Mouse (Mus musculus) CH12.LX (cell line): ENCODE measurements around the gene BC035044. TPM values are rescaled to one million over a fixed set of nuclear protein-coding genes. Genes with fewer than 3 reads are reported as not detected.
A peak's percentile ranks its signal among the peaks of the same experiment; 100 is the strongest.

Source experiments
- DNase-seq: peaks from one replicate; pipeline ENCODE4 v3.0.0-alpha.2; 2013; ENCODE audit errors: extremely low read depth
- H3K27ac ChIP-seq: 2 replicates; pipeline ENCODE4 v1.5.1; 2012; ENCODE audit warnings: low read depth, mild to moderate bottlenecking, control low read depth, moderate library complexity; ENCODE audit not compliant: insufficient read depth
- H3K27me3 ChIP-seq: replicated peaks from 2 replicates; pipeline ENCODE3; 2012; ENCODE audit warnings: inconsistent platforms
- H3K36me3 ChIP-seq, 2 experiments: replicated peaks in 1 of 2; 2 replicates each; pipeline versions ENCODE3 to v1.6.1; 2012; ENCODE audit warnings: inconsistent platforms in 1 of 2, low read length in 1 of 2, mild to moderate bottlenecking in 1 of 2, mixed read lengths in 1 of 2, moderate library complexity in 1 of 2; ENCODE audit not compliant: control insufficient read depth in 1 of 2, insufficient read depth in 1 of 2
- H3K4me1 ChIP-seq, 2 experiments: 2 replicates each; pipeline ENCODE4 v1.6.1; 2012; ENCODE audit warnings: inconsistent platforms in 1 of 2, moderate library complexity in 1 of 2; ENCODE audit not compliant: insufficient read depth in 2 of 2, control insufficient read depth in 1 of 2
- H3K4me2 ChIP-seq: 2 replicates; pipeline ENCODE4 v1.6.1; 2012; ENCODE audit warnings: low read depth, mild to moderate bottlenecking, control low read depth; ENCODE audit not compliant: poor library complexity, insufficient read depth, severe bottlenecking
- H3K4me3 ChIP-seq, 3 experiments: fragments of 150-350 bp in 1 of 3; sonication (generic) in 1 of 3; replicated peaks in 1 of 3; 2 replicates each; pipeline versions ENCODE3 to v1.5.1; 2011 to 2012; ENCODE audit warnings: low read depth in 2 of 3, low read length in 2 of 3, mild to moderate bottlenecking in 2 of 3, moderate library complexity in 2 of 3, control low read depth in 1 of 3, improper control_type of control experiment in 1 of 3, inconsistent platforms in 1 of 3, mixed read lengths in 1 of 3; ENCODE audit not compliant: poor library complexity in 1 of 3
- H3K79me2 ChIP-seq: replicated peaks from 2 replicates; pipeline ENCODE4 v1.6.1; 2012; ENCODE audit warnings: mild to moderate bottlenecking, moderate library complexity; ENCODE audit not compliant: control insufficient read depth, poor library complexity, insufficient read depth, severe bottlenecking; ENCODE audit errors: extremely low read depth
- H3K9ac ChIP-seq: 2 replicates; pipeline ENCODE4 v1.6.1; 2012; ENCODE audit warnings: low read depth, mild to moderate bottlenecking, control low read depth, moderate library complexity; ENCODE audit not compliant: insufficient read depth
- H3K9me3 ChIP-seq: replicated peaks from 2 replicates; pipeline ENCODE3; 2012; ENCODE audit warnings: low read length, inconsistent platforms, mixed read lengths
- BHLHE40 ChIP-seq: IDR thresholded peaks from 2 replicates; pipeline ENCODE4 v1.6.1; 2011; ENCODE audit warnings: mild to moderate bottlenecking, low read depth, low read length, improper control_type of control experiment
- CHD1 ChIP-seq: IDR thresholded peaks from 2 replicates; pipeline ENCODE4 v1.6.1; 2012; ENCODE audit warnings: low read depth, low read length, improper control_type of control experiment, inconsistent platforms
- CHD2 ChIP-seq: IDR thresholded peaks from 2 replicates; pipeline ENCODE4 v1.6.1; 2011; ENCODE audit warnings: low read length, improper control_type of control experiment
- CTCF ChIP-seq, 2 experiments: IDR thresholded peaks in 1 of 2; conservative IDR thresholded peaks in 1 of 2; 2 replicates each; pipeline ENCODE4 v1.5.1; 2011 to 2012; ENCODE audit warnings: low read depth in 2 of 2, low read length in 2 of 2, improper control_type of control experiment in 1 of 2, inconsistent platforms in 1 of 2, mild to moderate bottlenecking in 1 of 2, moderate library complexity in 1 of 2
- E2F4 ChIP-seq: IDR thresholded peaks from 2 replicates; pipeline ENCODE4 v1.6.1; 2011; ENCODE audit warnings: low read depth, low read length, improper control_type of control experiment; ENCODE audit not compliant: insufficient replicate concordance
- ELF1 ChIP-seq: IDR thresholded peaks from 2 replicates; pipeline ENCODE4 v1.6.1; 2014; ENCODE audit warnings: low read depth, mild to moderate bottlenecking, inconsistent platforms, low read length, improper control_type of control experiment
- EP300 ChIP-seq: IDR thresholded peaks from 2 replicates; pipeline ENCODE4 v1.6.1; 2011; ENCODE audit warnings: low read length, improper control_type of control experiment
- GABPA ChIP-seq: IDR thresholded peaks from 2 replicates; pipeline ENCODE4 v1.6.1; 2012; ENCODE audit warnings: low read depth, low read length, improper control_type of control experiment, inconsistent platforms; ENCODE audit not compliant: insufficient replicate concordance
- IRF4 ChIP-seq: IDR thresholded peaks from 2 replicates; pipeline ENCODE4 v1.6.1; 2014; ENCODE audit warnings: low read depth, mild to moderate bottlenecking, inconsistent platforms, low read length, improper control_type of control experiment
- KAT2A ChIP-seq: IDR thresholded peaks from 2 replicates; pipeline ENCODE4 v1.6.1; 2012; ENCODE audit warnings: low read length, improper control_type of control experiment, inconsistent platforms; ENCODE audit not compliant: insufficient replicate concordance
- MAX ChIP-seq: IDR thresholded peaks from 2 replicates; pipeline ENCODE4 v1.6.1; 2011; ENCODE audit warnings: low read length, improper control_type of control experiment
- MEF2A ChIP-seq: IDR thresholded peaks from 2 replicates; pipeline ENCODE4 v1.6.1; 2014; ENCODE audit warnings: low read depth, mild to moderate bottlenecking, inconsistent platforms, low read length, improper control_type of control experiment, borderline replicate concordance
- MYC ChIP-seq: IDR thresholded peaks from 2 replicates; pipeline ENCODE4 v1.6.1; 2011; ENCODE audit warnings: low read depth, mild to moderate bottlenecking, improper control_type of control experiment, low read length
- NELFE ChIP-seq: IDR thresholded peaks from 2 replicates; pipeline ENCODE4 v1.6.1; 2011; ENCODE audit warnings: low read depth, low read length, improper control_type of control experiment
- PAX5 ChIP-seq: IDR thresholded peaks from 2 replicates; pipeline ENCODE4 v1.6.1; 2012; ENCODE audit warnings: low read length, inconsistent platforms, mixed read lengths
- POLR2A ChIP-seq: IDR thresholded peaks from 2 replicates; pipeline ENCODE4 v1.6.1; 2011; ENCODE audit warnings: low read depth, mild to moderate bottlenecking, improper control_type of control experiment, low read length
- POLR2AphosphoS2 ChIP-seq: IDR thresholded peaks from 2 replicates; pipeline ENCODE4 v1.6.1; 2011; ENCODE audit warnings: low read depth, low read length, improper control_type of control experiment
- RAD21 ChIP-seq: IDR thresholded peaks from 2 replicates; pipeline ENCODE4 v1.6.1; 2011; ENCODE audit warnings: low read depth, mild to moderate bottlenecking, low read length, improper control_type of control experiment, moderate library complexity
- RCOR1 ChIP-seq: conservative IDR thresholded peaks from 2 replicates; pipeline ENCODE4 v1.6.1; 2012; ENCODE audit warnings: low read depth, mild to moderate bottlenecking, inconsistent platforms, low read length, improper control_type of control experiment
- SIN3A ChIP-seq: IDR thresholded peaks from 2 replicates; pipeline ENCODE4 v1.6.1; 2012; ENCODE audit warnings: low read length, improper control_type of control experiment, inconsistent platforms
- SMC3 ChIP-seq: IDR thresholded peaks from 2 replicates; pipeline ENCODE4 v1.6.1; 2011; ENCODE audit warnings: low read depth, low read length, improper control_type of control experiment
- TBP ChIP-seq: conservative IDR thresholded peaks from 2 replicates; pipeline ENCODE4 v1.6.1; 2011; ENCODE audit warnings: low read depth, low read length, improper control_type of control experiment
- TCF12 ChIP-seq: IDR thresholded peaks from 2 replicates; pipeline ENCODE4 v1.6.1; 2014; ENCODE audit warnings: low read depth, mild to moderate bottlenecking, inconsistent platforms, low read length, improper control_type of control experiment
- UBTF ChIP-seq: IDR thresholded peaks from 2 replicates; pipeline ENCODE4 v1.6.1; 2012; ENCODE audit warnings: low read depth, mild to moderate bottlenecking, inconsistent platforms, low read length, improper control_type of control experiment, moderate library complexity
- USF1 ChIP-seq: IDR thresholded peaks from 2 replicates; pipeline ENCODE4 v1.6.1; 2014; ENCODE audit warnings: low read depth, mild to moderate bottlenecking, inconsistent platforms, low read length, improper control_type of control experiment
- ZC3H11A ChIP-seq: IDR thresholded peaks from 2 replicates; pipeline ENCODE4 v1.6.1; 2012; ENCODE audit warnings: low read depth, mild to moderate bottlenecking, inconsistent platforms, low read length, improper control_type of control experiment
- ZKSCAN1 ChIP-seq: IDR thresholded peaks from 2 replicates; pipeline ENCODE4 v1.6.1; 2012; ENCODE audit warnings: low read depth, inconsistent platforms, low read length, improper control_type of control experiment, borderline replicate concordance
- ZMIZ1 ChIP-seq: IDR thresholded peaks from 2 replicates; pipeline ENCODE4 v1.6.1; 2012; ENCODE audit warnings: low read depth, mild to moderate bottlenecking, inconsistent platforms, low read length, improper control_type of control experiment
- ZNF384 ChIP-seq: IDR thresholded peaks from 2 replicates; pipeline ENCODE4 v1.6.1; 2012; ENCODE audit warnings: low read depth, low read length, improper control_type of control experiment, inconsistent platforms
- dilution Hi-C: fragments of 300-500 bp; cut with MboI; formaldehyde crosslinking; loops from 2 replicates; pipeline ENCODE4 v1.14.3; 2020; ENCODE audit warnings: low sequenced_read_pairs; ENCODE audit not compliant: extremely low pct_unique_long_range_greater_than_20kb, extremely low pct_ligation_motif_present
- in situ Hi-C: fragments of 300-500 bp; cut with MboI; formaldehyde crosslinking; loops from 3 replicates; pipeline ENCODE4 v1.14.3; 2019; ENCODE audit warnings: low sequenced_read_pairs, low pct_ligation_motif_present, low pct_unique_long_range_greater_than_20kb, mixed read lengths
- polyA plus RNA-seq: library from polyadenylated mRNA; unstranded; fragments of >175 nt; gene quantifications from 2 replicates; pipeline ENCODE4 v1.2.1, GENCODE M21; 2012; ENCODE audit warnings: low read depth; ENCODE audit not compliant: insufficient read length
- total RNA-seq, 2 experiments: library from RNA; depleted of rRNA; stranded (reverse); fragments of 300-350 nt in 1 of 2; fragments of >200 nt in 1 of 2; gene quantifications; 2 replicates each; pipeline ENCODE4 v1.2.3; 2012 to 2014

Gene BC035044
- total and polyA plus RNA-seq, 3 experiments, result 49.7 to 121 (median 51.6) TPM

DNA sequence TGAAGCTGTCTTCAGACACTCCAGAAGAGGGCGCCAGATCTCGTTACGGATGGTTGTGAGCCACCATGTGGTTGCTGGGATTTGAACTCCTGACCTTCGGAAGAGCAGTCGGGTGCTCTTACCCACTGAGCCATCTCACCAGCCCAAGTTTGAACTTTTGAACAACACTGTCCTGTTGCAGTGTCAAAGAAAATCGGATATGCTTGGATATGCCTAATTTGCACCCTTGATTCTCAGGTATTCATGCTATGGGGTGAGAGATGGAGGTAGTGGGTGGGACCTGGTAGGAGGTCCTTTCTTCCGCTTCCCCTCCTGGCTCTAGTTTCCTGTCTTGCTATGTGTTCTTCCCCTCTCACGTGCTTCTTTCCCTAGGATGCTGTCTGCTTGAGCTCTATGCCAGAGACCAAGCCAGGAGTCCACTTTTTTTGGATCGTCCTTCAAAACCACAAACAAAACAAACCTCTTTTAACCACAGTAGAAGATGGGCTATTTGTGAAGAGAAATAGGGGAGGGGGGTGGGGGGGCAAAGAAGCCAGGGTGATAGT lies 44.9 kb downstream of the BC035044 start:
- Histone ChIP-seq H3K4me1 (peaks cover 3 to 34% of the 10 kb centered on the region in 2 experiments), H3K79me2 (peaks cover 3% of the 10 kb centered on the region; the same call in 1 of the 2 replicates), H3K36me3 (peaks cover 23 to 37% of the 10 kb centered on the region in 2 experiments), H3K9me3 (no peaks in the 10 kb centered on the region), H3K27ac (no peak overlapping the region), H3K9ac (no peak overlapping the region), H3K4me3 (no peak overlapping the region), H3K4me2 (no peak overlapping the region), H3K27me3 (no peaks in the 10 kb centered on the region)
- DNase-seq, result peak; percentile 38
- dilution Hi-C loops, result no loop called here
- TF ChIP-seq CHD1 (no peak), SIN3A (no peak), CHD2 (no peak), KAT2A (no peak), ZNF384 (no peak), SMC3 (no peak), POLR2A (peak; percentile 27; the same call in 1 of the 2 replicates), CTCF (conservative IDR thresholded peaks at IDR 0.05 in 1 of 2, IDR thresholded peaks at IDR 0.05 in 1 of 2; ENCODE audit: low read depth in 2 of 2, low read length in 2 of 2) (0 out of 4 replicates have a peak, but pooled peaks of 1 of the 2 experiments have one; percentile 32), USF1 (no peak), IRF4 (no peak), TBP (peak; percentile 97)
- in situ Hi-C loops, result loop anchor here (5.0 to 25.0 kb wide), 2 partner anchors 406 to 516 kb away; no protein-coding TSS in a partner anchor

- Histone ChIP-seq H3K36me3 (peaks cover 23 to 32% of the 10 kb centered on the region in 2 experiments), H3K4me3 (peak overlapping the region; percentile 17 to 36 (median 27)), H3K9me3 (no peaks in the 10 kb centered on the region), H3K27me3 (no peaks in the 10 kb centered on the region), H3K27ac (peak overlapping the region; percentile 86), H3K4me2 (peak overlapping the region; percentile 34; the same call in 1 of the 2 replicates), H3K4me1 (peaks cover 3 to 29% of the 10 kb centered on the region in 2 experiments), H3K9ac (peak overlapping the region; percentile 46), H3K79me2 (no peaks in the 10 kb centered on the region; the same call in 1 of the 2 replicates)
- in situ Hi-C loops, result loop anchor here (5.0 to 25.0 kb wide), 2 partner anchors 407 to 517 kb away; no protein-coding TSS in a partner anchor
- peak; percentile 96 for DNase-seq
- dilution Hi-C loops, result no loop called here
- TF ChIP-seq CHD1 (no peak), GABPA (no peak), MEF2A (no peak; the same call in 1 of the 2 replicates), POLR2A (no peak), RAD21 (peak; percentile 42), MAX (no peak), UBTF (no peak), CHD2 (no peak), RCOR1 (no peak), POLR2AphosphoS2 (peak; percentile 69; the same call in 1 of the 2 replicates), KAT2A (no peak), ZMIZ1 (no peak), NELFE (peak; percentile 44; the same call in 1 of the 2 replicates), MYC (peak; percentile 35; the same call in 1 of the 2 replicates), ELF1 (peak; percentile 60; the same call in 1 of the 2 replicates), ZC3H11A (no peak), BHLHE40 (no peak), TCF12 (peak; percentile 53; the same call in 1 of the 2 replicates), IRF4 (peak; percentile 36; the same call in 1 of the 2 replicates), SIN3A (no peak), ZKSCAN1 (no peak), PAX5 (no peak), EP300 (no peak), SMC3 (peak; percentile 70), CTCF (conservative IDR thresholded peaks at IDR 0.05 in 1 of 2, IDR thresholded peaks at IDR 0.05 in 1 of 2; ENCODE audit: low read depth in 2 of 2, low read length in 2 of 2) (peak; percentile 96 to 100), E2F4 (no peak), TBP (0 out of 2 replicates have a peak, but pooled peaks have one; percentile 47)
Observed at GRCm38 (mm10) chr6:128845319-128845979, 45.5 kb downstream of the BC035044 start.
